Mouse (Mus musculus): Measurements from ENCODE around the gene Lysmd4. TPM values are rescaled to one million over a fixed set of nuclear protein-coding genes. Genes with fewer than 3 reads are reported as not detected.

Lysmd4 gene
- polyA plus RNA-seq, 1 experiment: 2.6 TPM

- H3K79me3 ChIP-seq (ENCODE audit: low read depth): peaks cover 16% of the 10 kb centered on the region
- peaks cover 28% of the 10 kb centered on the region for H3K79me2 ChIP-seq (ENCODE audit: control insufficient read depth, insufficient read depth)
- H3K27me3 ChIP-seq (ENCODE audit: control insufficient read depth, insufficient read depth, insufficient read length): no peaks in the 10 kb centered on the region
- H3ac ChIP-seq (ENCODE audit: control insufficient read depth, insufficient read length, low read depth): no peak overlapping the region
- peaks cover 20% of the 10 kb centered on the region for H3K36me3 ChIP-seq (ENCODE audit: control insufficient read depth, insufficient read depth)
- H3K4me3 ChIP-seq (ENCODE audit: insufficient read depth, poor library complexity, severe bottlenecking): no peak overlapping the region
- no peak for TF ChIP-seq CEBPB (IDR thresholded peaks at IDR 0.05; ENCODE audit: low read depth)
- TF ChIP-seq CTCF (IDR thresholded peaks at IDR 0.05; ENCODE audit: control insufficient read depth, insufficient read depth, insufficient read length): no peak
- TF ChIP-seq USF1 (IDR thresholded peaks at IDR 0.05; ENCODE audit: low read depth): no peak
- no peak for TF ChIP-seq MYOD1 (IDR thresholded peaks at IDR 0.05; ENCODE audit: control insufficient read depth, insufficient read length, low read depth)
- TF ChIP-seq MAX (IDR thresholded peaks at IDR 0.05): no peak
- peak; percentile 28 for TF ChIP-seq FOSL1 (IDR thresholded peaks at IDR 0.05; ENCODE audit: insufficient read depth, low read length, poor library complexity, severe bottlenecking)
- no peak for TF ChIP-seq MYOG (IDR thresholded peaks at IDR 0.05; ENCODE audit: control insufficient read depth, extremely low read depth, insufficient read length)
Observed at GRCm38 (mm10) chr7:67283581-67283980, 61.2 kb downstream of the Lysmd4 start.

DNA sequence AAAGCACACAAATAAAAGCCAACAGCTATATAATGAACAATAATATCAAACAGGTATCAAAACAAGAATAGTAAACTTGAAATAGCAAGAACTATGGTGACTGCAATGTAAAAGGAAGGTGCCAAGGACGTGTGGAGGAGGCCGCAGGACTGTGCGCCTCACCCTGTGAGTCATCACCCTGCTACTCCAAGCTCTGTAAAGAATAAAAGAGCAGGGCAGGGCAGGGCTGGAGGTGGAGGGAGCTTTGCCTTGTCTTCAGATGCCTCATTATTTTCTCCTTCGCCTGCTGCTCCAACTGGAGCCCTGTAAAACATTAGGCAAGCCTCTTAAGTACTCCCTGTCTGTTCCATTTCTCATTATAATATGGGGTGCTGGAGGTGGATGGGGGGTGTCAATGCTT, 65.1 kb downstream of the Lysmd4 start:
- no peaks in the 10 kb centered on the region for H3K27me3 ChIP-seq (ENCODE audit: control insufficient read depth, insufficient read depth, insufficient read length)
- no peak overlapping the region for H3ac ChIP-seq (ENCODE audit: control insufficient read depth, insufficient read length, low read depth)
- peaks cover 40% of the 10 kb centered on the region for H3K79me2 ChIP-seq (ENCODE audit: control insufficient read depth, insufficient read depth)
- H3K4me3 ChIP-seq (ENCODE audit: insufficient read depth, poor library complexity, severe bottlenecking): no peak overlapping the region
- H3K79me3 ChIP-seq (ENCODE audit: low read depth): peaks cover 16% of the 10 kb centered on the region
- H3K36me3 ChIP-seq (ENCODE audit: control insufficient read depth, insufficient read depth): peaks cover 9% of the 10 kb centered on the region
- no peak for TF ChIP-seq CTCF (IDR thresholded peaks at IDR 0.05; ENCODE audit: control insufficient read depth, insufficient read depth, insufficient read length)
- TF ChIP-seq MAX (IDR thresholded peaks at IDR 0.05): no peak
- TF ChIP-seq CEBPB (IDR thresholded peaks at IDR 0.05; ENCODE audit: low read depth): no peak
- TF ChIP-seq MYOG (IDR thresholded peaks at IDR 0.05; ENCODE audit: control insufficient read depth, extremely low read depth, insufficient read length): no peak
- TF ChIP-seq MYOD1 (IDR thresholded peaks at IDR 0.05; ENCODE audit: control insufficient read depth, insufficient read length, low read depth): no peak
- TF ChIP-seq FOSL1 (IDR thresholded peaks at IDR 0.05; ENCODE audit: insufficient read depth, low read length, poor library complexity, severe bottlenecking): no peak
- no peak for TF ChIP-seq USF1 (IDR thresholded peaks at IDR 0.05; ENCODE audit: low read depth)

- H3K79me2 ChIP-seq (ENCODE audit: control insufficient read depth, insufficient read depth): peaks cover 22% of the 10 kb centered on the region
- H3ac ChIP-seq (ENCODE audit: control insufficient read depth, insufficient read length, low read depth): no peak overlapping the region
- H3K27me3 ChIP-seq (ENCODE audit: control insufficient read depth, insufficient read depth, insufficient read length): no peaks in the 10 kb centered on the region
- H3K36me3 ChIP-seq (ENCODE audit: control insufficient read depth, insufficient read depth): peaks cover 12% of the 10 kb centered on the region
- peaks cover 10% of the 10 kb centered on the region for H3K79me3 ChIP-seq (ENCODE audit: low read depth)
- H3K4me3 ChIP-seq (ENCODE audit: insufficient read depth, poor library complexity, severe bottlenecking): no peak overlapping the region
- TF ChIP-seq CEBPB (IDR thresholded peaks at IDR 0.05; ENCODE audit: low read depth): no peak
- TF ChIP-seq MYOD1 (IDR thresholded peaks at IDR 0.05; ENCODE audit: control insufficient read depth, insufficient read length, low read depth): no peak
- TF ChIP-seq CTCF (IDR thresholded peaks at IDR 0.05; ENCODE audit: control insufficient read depth, insufficient read depth, insufficient read length): no peak
- no peak for TF ChIP-seq MAX (IDR thresholded peaks at IDR 0.05)
- no peak for TF ChIP-seq FOSL1 (IDR thresholded peaks at IDR 0.05; ENCODE audit: insufficient read depth, low read length, poor library complexity, severe bottlenecking)
- TF ChIP-seq MYOG (IDR thresholded peaks at IDR 0.05; ENCODE audit: control insufficient read depth, extremely low read depth, insufficient read length): no peak
Observed at GRCm38 (mm10) chr7:67291356-67291755, 69.0 kb downstream of the Lysmd4 start.

GRCm38 (mm10) chr7:67296419-67296818, 74.1 kb downstream of the Lysmd4 start:
- H3K79me3 ChIP-seq (ENCODE audit: low read depth): peaks cover 2% of the 10 kb centered on the region
- H3K4me3 ChIP-seq (ENCODE audit: insufficient read depth, poor library complexity, severe bottlenecking): no peak overlapping the region
- no peaks in the 10 kb centered on the region for H3K27me3 ChIP-seq (ENCODE audit: control insufficient read depth, insufficient read depth, insufficient read length)
- H3K36me3 ChIP-seq (ENCODE audit: control insufficient read depth, insufficient read depth): peaks cover 4% of the 10 kb centered on the region
- TF ChIP-seq MYOD1 (IDR thresholded peaks at IDR 0.05; ENCODE audit: control insufficient read depth, insufficient read length, low read depth): no peak
- TF ChIP-seq MAX (IDR thresholded peaks at IDR 0.05): no peak
- TF ChIP-seq CEBPB (IDR thresholded peaks at IDR 0.05; ENCODE audit: low read depth): no peak
- no peak for TF ChIP-seq FOSL1 (IDR thresholded peaks at IDR 0.05; ENCODE audit: insufficient read depth, low read length, poor library complexity, severe bottlenecking)
- TF ChIP-seq USF1 (IDR thresholded peaks at IDR 0.05; ENCODE audit: low read depth): no peak
- no peak for TF ChIP-seq MYOG (IDR thresholded peaks at IDR 0.05; ENCODE audit: control insufficient read depth, extremely low read depth, insufficient read length)
- no peak for TF ChIP-seq CTCF (IDR thresholded peaks at IDR 0.05; ENCODE audit: control insufficient read depth, insufficient read depth, insufficient read length)
- H3ac ChIP-seq (ENCODE audit: control insufficient read depth, insufficient read length, low read depth): no peak overlapping the region
- no peaks in the 10 kb centered on the region for H3K79me2 ChIP-seq (ENCODE audit: control insufficient read depth, insufficient read depth)

DNA sequence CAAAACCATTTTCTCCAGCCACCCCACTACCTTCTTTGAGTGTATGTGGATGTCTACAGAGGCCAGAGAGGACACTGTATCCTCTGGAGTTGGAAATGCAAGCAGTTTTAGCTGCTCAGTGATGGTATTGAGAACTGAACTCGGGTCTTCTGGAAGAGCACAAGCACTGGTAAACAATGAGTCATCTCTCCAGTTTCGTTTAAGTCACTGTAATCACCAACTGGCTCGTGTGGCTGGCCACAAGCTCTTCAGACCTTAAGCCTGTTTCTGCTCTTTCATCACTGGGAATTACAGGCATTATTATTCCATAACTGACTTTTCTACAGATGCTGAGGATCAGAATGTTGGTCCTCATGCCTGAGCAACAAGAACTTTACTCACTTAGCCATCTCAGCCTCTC, 82.6 kb downstream of the Lysmd4 start:
- H3K36me3 ChIP-seq (ENCODE audit: control insufficient read depth, insufficient read depth): peaks cover 10% of the 10 kb centered on the region
- TF ChIP-seq MYOG (IDR thresholded peaks at IDR 0.05; ENCODE audit: control insufficient read depth, extremely low read depth, insufficient read length) (no peak), MYOD1 (IDR thresholded peaks at IDR 0.05; ENCODE audit: control insufficient read depth, insufficient read length, low read depth) (no peak), FOSL1 (IDR thresholded peaks at IDR 0.05; ENCODE audit: insufficient read depth, low read length, poor library complexity, severe bottlenecking) (no peak), CEBPB (IDR thresholded peaks at IDR 0.05; ENCODE audit: low read depth) (no peak), USF1 (IDR thresholded peaks at IDR 0.05; ENCODE audit: low read depth) (no peak), CTCF (IDR thresholded peaks at IDR 0.05; ENCODE audit: control insufficient read depth, insufficient read depth, insufficient read length) (no peak), MAX (IDR thresholded peaks at IDR 0.05) (no peak)

GRCm38 (mm10) chr7:67307078-67307477, 84.7 kb downstream of the Lysmd4 start:
- Histone ChIP-seq H3K27me3 (ENCODE audit: control insufficient read depth, insufficient read depth, insufficient read length) (no peaks in the 10 kb centered on the region), H3ac (ENCODE audit: control insufficient read depth, insufficient read length, low read depth) (no peak overlapping the region), H3K4me3 (ENCODE audit: insufficient read depth, poor library complexity, severe bottlenecking) (no peak overlapping the region), H3K79me2 (ENCODE audit: control insufficient read depth, insufficient read depth) (peaks cover 72% of the 10 kb centered on the region), H3K79me3 (ENCODE audit: low read depth) (peaks cover 20% of the 10 kb centered on the region), H3K36me3 (ENCODE audit: control insufficient read depth, insufficient read depth) (peaks cover 10% of the 10 kb centered on the region)
- no peak for TF ChIP-seq MYOG (IDR thresholded peaks at IDR 0.05; ENCODE audit: control insufficient read depth, extremely low read depth, insufficient read length)
- TF ChIP-seq CTCF (IDR thresholded peaks at IDR 0.05; ENCODE audit: control insufficient read depth, insufficient read depth, insufficient read length): no peak
- TF ChIP-seq CEBPB (IDR thresholded peaks at IDR 0.05; ENCODE audit: low read depth): no peak
- TF ChIP-seq USF1 (IDR thresholded peaks at IDR 0.05; ENCODE audit: low read depth): no peak

More for the DNA sequence above, 82.6 kb downstream of the Lysmd4 start:
- Histone ChIP-seq H3K27me3 (ENCODE audit: control insufficient read depth, insufficient read depth, insufficient read length) (no peaks in the 10 kb centered on the region), H3K79me3 (ENCODE audit: low read depth) (peaks cover 13% of the 10 kb centered on the region), H3K4me3 (ENCODE audit: insufficient read depth, poor library complexity, severe bottlenecking) (no peak overlapping the region), H3ac (ENCODE audit: control insufficient read depth, insufficient read length, low read depth) (no peak overlapping the region), H3K79me2 (ENCODE audit: control insufficient read depth, insufficient read depth) (peaks cover 50% of the 10 kb centered on the region)

All from C2C12 (cell line).